Mouse (Mus musculus): Measurements from ENCODE around the gene Zfp867. TPM values are rescaled to one million over a fixed set of nuclear protein-coding genes. Genes with fewer than 3 reads are reported as not detected.
A peak's percentile ranks its signal among the peaks of the same experiment; 100 is the strongest.

Zfp867 gene
- polyA plus RNA-seq (2014; fragmentation: Nextera tagmentation; extraction: Ambion mirVana) = 7.7 and 8.7 TPM in 2 replicates

GRCm38 (mm10) chr11:59472326-59472677 is at the start of gene Zfp867:
TSS of gene Zfp867 (minus strand) at chr11:59472474.
- ATAC-seq (ENCODE audit: insufficient read depth) = peak; percentile 92
- Histone ChIP-seq H3K36me3 (ENCODE audit: insufficient read depth) (no peaks in the 10 kb centered on the region), H3K4me1 (ENCODE audit: insufficient read depth) (no peaks in the 10 kb centered on the region), H3K27ac (ENCODE audit: low read depth) (peak within 1 kb of the TSS; percentile 61; the same call in 1 of the 2 replicates), H3K4me2 (peak within 1 kb of the TSS; percentile 66), H3K9ac (peak within 1 kb of the TSS; percentile 82), H3K4me3 (ENCODE audit: low read depth, low read length) (peak within 1 kb of the TSS; percentile 65), H3K9me3 (ENCODE audit: low read depth, low read length) (no peaks in the 10 kb centered on the region), H3K27me3 (ENCODE audit: insufficient read depth, low read length) (no peaks in the 10 kb centered on the region)
- no peak for TF ChIP-seq CTCF (IDR thresholded peaks at IDR 0.05; ENCODE audit: low read depth)
- peak; percentile 95 for DNase-seq
- under 1% methylated on average over 19 of the region's 19 CpGs for WGBS

GRCm38 (mm10) chr11:59519741-59520495 is 47.6 kb upstream of the Zfp867 start:
- H3K9me3 ChIP-seq (ENCODE audit: low read depth, low read length) = no peaks in the 10 kb centered on the region
- H3K4me3 ChIP-seq (ENCODE audit: low read depth, low read length) = no peak overlapping the region
- no peaks in the 10 kb centered on the region for H3K4me1 ChIP-seq (ENCODE audit: insufficient read depth)
- WGBS = 65% methylated on average over 6 of the region's 6 CpGs
- no peak overlapping the region for H3K9ac ChIP-seq
- TF ChIP-seq CTCF (IDR thresholded peaks at IDR 0.05; ENCODE audit: low read depth) = no peak
- H3K36me3 ChIP-seq (ENCODE audit: insufficient read depth) = no peaks in the 10 kb centered on the region
- DNase-seq (no peak), ATAC-seq (ENCODE audit: insufficient read depth) (no peak)
- no peaks in the 10 kb centered on the region for H3K27me3 ChIP-seq (ENCODE audit: insufficient read depth, low read length)
- no peak overlapping the region for H3K4me2 ChIP-seq
- H3K27ac ChIP-seq (ENCODE audit: low read depth) = no peak overlapping the region

- no peak overlapping the region for H3K27ac ChIP-seq (ENCODE audit: low read depth)
- no peaks in the 10 kb centered on the region for H3K9me3 ChIP-seq (ENCODE audit: low read depth, low read length)
- WGBS = 43% methylated on average over 10 of the region's 10 CpGs
- no peaks in the 10 kb centered on the region for H3K36me3 ChIP-seq (ENCODE audit: insufficient read depth)
- peak; percentile 32 for DNase-seq
- H3K4me2 ChIP-seq = no peak overlapping the region
- no peak for ATAC-seq (ENCODE audit: insufficient read depth)
- no peak for TF ChIP-seq CTCF (IDR thresholded peaks at IDR 0.05; ENCODE audit: low read depth)
- no peak overlapping the region for H3K9ac ChIP-seq
- H3K4me1 ChIP-seq (ENCODE audit: insufficient read depth) = no peaks in the 10 kb centered on the region
- no peak overlapping the region for H3K4me3 ChIP-seq (ENCODE audit: low read depth, low read length)
- H3K27me3 ChIP-seq (ENCODE audit: insufficient read depth, low read length) = no peaks in the 10 kb centered on the region
These were observed 46.0 kb upstream of the Zfp867 start for GRCm38 (mm10) chr11:59518226-59518625.

- H3K9me3 ChIP-seq (ENCODE audit: low read depth, low read length) = no peaks in the 10 kb centered on the region
- no peak for ATAC-seq (ENCODE audit: insufficient read depth)
- DNase-seq = no peak
- H3K4me1 ChIP-seq (ENCODE audit: insufficient read depth) = no peaks in the 10 kb centered on the region
- H3K4me2 ChIP-seq = no peak overlapping the region
- no peak overlapping the region for H3K9ac ChIP-seq
- no peak overlapping the region for H3K4me3 ChIP-seq (ENCODE audit: low read depth, low read length)
- H3K27me3 ChIP-seq (ENCODE audit: insufficient read depth, low read length) = no peaks in the 10 kb centered on the region
- 88% methylated on average over 1 of the region's 1 CpGs for WGBS
- no peak overlapping the region for H3K27ac ChIP-seq (ENCODE audit: low read depth)
- TF ChIP-seq CTCF (IDR thresholded peaks at IDR 0.05; ENCODE audit: low read depth) = no peak
- H3K36me3 ChIP-seq (ENCODE audit: insufficient read depth) = no peaks in the 10 kb centered on the region
These were observed 45.2 kb upstream of the Zfp867 start for GRCm38 (mm10) chr11:59517441-59517840.

GRCm38 (mm10) chr11:59514789-59515188 is 42.5 kb upstream of the Zfp867 start:
- Histone ChIP-seq H3K36me3 (ENCODE audit: insufficient read depth) (no peaks in the 10 kb centered on the region), H3K4me2 (no peak overlapping the region), H3K9me3 (ENCODE audit: low read depth, low read length) (no peaks in the 10 kb centered on the region), H3K27ac (ENCODE audit: low read depth) (no peak overlapping the region), H3K9ac (no peak overlapping the region), H3K4me3 (ENCODE audit: low read depth, low read length) (no peak overlapping the region), H3K4me1 (ENCODE audit: insufficient read depth) (no peaks in the 10 kb centered on the region), H3K27me3 (ENCODE audit: insufficient read depth, low read length) (no peaks in the 10 kb centered on the region)
- DNase-seq = no peak
- ATAC-seq (ENCODE audit: insufficient read depth) = no peak
- no peak for TF ChIP-seq CTCF (IDR thresholded peaks at IDR 0.05; ENCODE audit: low read depth)
- 65% methylated on average over 3 of the region's 3 CpGs for WGBS

- Histone ChIP-seq H3K4me2 (no peak overlapping the region), H3K9me3 (ENCODE audit: low read depth, low read length) (no peaks in the 10 kb centered on the region), H3K4me1 (ENCODE audit: insufficient read depth) (no peaks in the 10 kb centered on the region), H3K27me3 (ENCODE audit: insufficient read depth, low read length) (no peaks in the 10 kb centered on the region), H3K27ac (ENCODE audit: low read depth) (no peak overlapping the region), H3K4me3 (ENCODE audit: low read depth, low read length) (no peak overlapping the region), H3K36me3 (ENCODE audit: insufficient read depth) (no peaks in the 10 kb centered on the region), H3K9ac (no peak overlapping the region)
- ATAC-seq (ENCODE audit: insufficient read depth) = no peak
- TF ChIP-seq CTCF (IDR thresholded peaks at IDR 0.05; ENCODE audit: low read depth) = no peak
- DNase-seq = no peak
- whole genome bisulfite sequencing = 55% methylated on average over 6 of the region's 6 CpGs
These were observed 42.1 kb upstream of the Zfp867 start for GRCm38 (mm10) chr11:59514381-59514780.

- no peaks in the 10 kb centered on the region for H3K27me3 ChIP-seq (ENCODE audit: insufficient read depth, low read length)
- H3K9me3 ChIP-seq (ENCODE audit: low read depth, low read length) = no peaks in the 10 kb centered on the region
- peak; percentile 32 for TF ChIP-seq CTCF (IDR thresholded peaks at IDR 0.05; ENCODE audit: low read depth)
- ATAC-seq (ENCODE audit: insufficient read depth) (no peak), DNase-seq (no peak)
- no peak overlapping the region for H3K27ac ChIP-seq (ENCODE audit: low read depth)
- H3K9ac ChIP-seq = no peak overlapping the region
- WGBS = 85% methylated on average over 3 of the region's 3 CpGs
- H3K4me1 ChIP-seq (ENCODE audit: insufficient read depth) = no peaks in the 10 kb centered on the region
- no peaks in the 10 kb centered on the region for H3K36me3 ChIP-seq (ENCODE audit: insufficient read depth)
- no peak overlapping the region for H3K4me3 ChIP-seq (ENCODE audit: low read depth, low read length)
- H3K4me2 ChIP-seq = no peak overlapping the region
These were observed 41.3 kb upstream of the Zfp867 start for GRCm38 (mm10) chr11:59513556-59513955.
